Mouse (Mus musculus) bone marrow, adult 2 months (tissue): ENCODE measurements at regions not wholly inside any gene's neighbourhood (a gene's known extent, or its start where the extent isn't known, plus 50 kb on each side); places are given as distances from the start of the nearest gene placed in this dataset.
"Not testable (repeated sequence)": the region's sequence is repeated elsewhere in the genome, so short reads cannot be mapped to it uniquely, and the experiment has no call there.

Source experiments
- H3K27ac ChIP-seq: fragments of 200-500 bp; 2 replicates; pipeline ENCODE4 v1.5.1; 2012; ENCODE audit warnings: low read depth, mild to moderate bottlenecking, control low read depth, inconsistent platforms, low read length; ENCODE audit not compliant: control insufficient read depth, poor library complexity, insufficient read depth
- H3K4me1 ChIP-seq: fragments of 200-500 bp; 2 replicates; pipeline ENCODE4 v1.6.1; 2011; ENCODE audit warnings: low read length; ENCODE audit not compliant: control insufficient read depth, insufficient read depth
- H3K4me3 ChIP-seq: fragments of 200-500 bp; replicated peaks from 2 replicates; pipeline ENCODE3; 2011; ENCODE audit warnings: mild to moderate bottlenecking, low read depth, low read length, control low read depth; ENCODE audit not compliant: control insufficient read depth
- CTCF ChIP-seq: fragments of 200-500 bp; IDR thresholded peaks from 2 replicates; pipeline ENCODE4 v1.5.1; 2011; ENCODE audit warnings: low read length, control low read depth; ENCODE audit not compliant: control insufficient read depth, insufficient read depth
- POLR2A ChIP-seq: fragments of 200-500 bp; IDR thresholded peaks from 2 replicates; pipeline ENCODE4 v1.6.1; 2011; ENCODE audit warnings: low read depth, mild to moderate bottlenecking, control low read depth, low read length, borderline replicate concordance; ENCODE audit not compliant: control insufficient read depth
- WGBS: fragments of 180-500 bp; shearing (Covaris S2); methylation state at CpG from one replicate; pipeline ENCODE4 v1.1.7; 2018; 5-methylcytosine and 5-hydroxymethylcytosine counted together

DNA sequence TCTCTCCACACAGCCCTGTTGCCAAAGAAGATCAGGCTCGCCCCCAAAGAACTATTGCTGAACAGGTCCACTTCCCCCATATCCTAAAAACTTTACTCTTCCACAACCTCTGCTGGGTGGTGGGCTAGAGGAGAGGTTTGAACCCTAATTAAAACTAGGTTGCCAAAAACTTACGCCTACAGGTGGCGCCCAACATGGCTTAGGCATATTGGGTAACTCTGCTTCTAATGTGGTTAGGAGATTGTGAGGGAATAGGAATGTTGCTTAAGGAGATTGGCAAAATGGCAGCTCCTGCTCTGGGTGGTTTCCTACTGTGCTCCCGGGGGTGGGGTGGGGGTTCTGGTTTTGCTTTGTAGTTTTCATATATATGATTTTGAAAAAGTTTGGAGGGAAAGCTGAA, 95.0 kb upstream of the Lemd2 start:
- H3K4me3 ChIP-seq = no peak overlapping the region
- 67% methylated on average over 4 of the region's 4 CpGs for WGBS

DNA sequence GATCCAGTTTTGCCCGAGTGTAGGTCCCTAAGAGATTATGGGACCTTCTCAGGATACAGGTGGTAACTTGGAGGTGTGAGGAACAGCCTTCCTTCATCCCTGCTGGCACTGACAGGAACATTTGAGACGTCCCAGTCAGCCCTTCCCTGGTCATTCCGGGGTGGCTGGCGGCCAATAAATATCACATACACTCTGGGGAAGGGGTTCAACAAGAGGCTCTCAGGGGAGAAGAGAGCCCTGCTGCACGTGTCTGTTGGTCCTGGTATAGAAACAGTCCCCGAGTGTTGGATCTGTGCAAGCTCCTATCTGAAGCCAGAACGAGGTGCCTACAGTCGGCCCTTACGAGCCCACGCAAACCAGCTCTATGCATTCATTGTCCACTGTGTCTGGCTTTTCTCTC, 94.1 kb upstream of the Lemd2 start:
- TF ChIP-seq POLR2A = no peak
- TF ChIP-seq CTCF = no peak
- no peak overlapping the region for H3K27ac ChIP-seq
- 77% methylated on average over 10 of the region's 10 CpGs for WGBS
- H3K4me3 ChIP-seq = no peak overlapping the region
- no peaks in the 10 kb centered on the region; the same call in 1 of the 2 replicates for H3K4me1 ChIP-seq

More for the DNA sequence above, 95.0 kb upstream of the Lemd2 start:
- Histone ChIP-seq H3K4me1 (no peaks in the 10 kb centered on the region; the same call in 1 of the 2 replicates), H3K27ac (no peak overlapping the region)
- TF ChIP-seq CTCF (no peak), POLR2A (no peak)

DNA sequence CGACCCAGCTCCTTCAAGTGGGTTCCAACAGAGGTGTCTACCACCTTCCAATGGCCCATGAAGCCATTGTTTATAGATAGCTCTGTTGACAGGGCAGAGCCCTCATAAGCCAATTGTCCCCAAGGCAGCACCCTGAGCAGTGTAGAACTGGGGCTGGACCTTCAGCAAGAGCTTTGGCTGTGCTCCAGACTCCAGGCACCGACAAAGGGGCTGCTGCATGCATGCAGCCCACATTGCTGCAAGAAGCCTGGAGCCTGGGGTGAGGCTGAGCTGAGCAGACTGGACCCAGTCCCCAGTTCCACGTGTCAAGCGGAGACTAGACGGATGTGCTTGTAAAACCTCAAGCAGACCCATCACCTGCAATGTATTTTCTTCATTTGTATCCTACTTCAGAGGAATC, 91.9 kb upstream of the Lemd2 start:
- H3K4me3 ChIP-seq = no peak overlapping the region
- H3K4me1 ChIP-seq = no peaks in the 10 kb centered on the region; the same call in 1 of the 2 replicates
- WGBS = 75% methylated on average over 5 of the region's 5 CpGs
- TF ChIP-seq CTCF (no peak), POLR2A (no peak)
- H3K27ac ChIP-seq = no peak overlapping the region

DNA sequence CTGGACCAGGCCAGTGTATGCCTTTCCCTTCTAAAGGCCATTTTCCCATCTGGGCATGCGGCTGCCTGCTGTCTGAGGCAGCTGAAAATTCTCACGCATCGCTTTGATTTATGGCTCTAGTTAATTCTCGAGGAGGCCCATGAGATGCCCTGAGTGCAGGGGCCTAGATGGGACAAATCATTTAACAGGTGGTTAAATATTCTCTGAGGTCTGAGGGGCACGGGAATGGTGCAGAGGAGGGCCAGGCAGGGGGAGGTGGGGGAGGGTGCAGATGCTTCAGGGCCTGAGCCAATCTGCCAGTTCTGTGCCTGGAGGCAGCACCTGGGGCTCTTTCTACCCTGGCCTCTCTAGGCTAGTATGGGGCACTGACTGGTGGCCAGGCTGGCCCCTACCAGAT, 89.9 kb upstream of the Lemd2 start:
- WGBS = 71% methylated on average over 5 of the region's 5 CpGs
- Histone ChIP-seq H3K27ac (no peak overlapping the region), H3K4me3 (no peak overlapping the region), H3K4me1 (no peaks in the 10 kb centered on the region; the same call in 1 of the 2 replicates)
- no peak for TF ChIP-seq POLR2A
- no peak for TF ChIP-seq CTCF

DNA sequence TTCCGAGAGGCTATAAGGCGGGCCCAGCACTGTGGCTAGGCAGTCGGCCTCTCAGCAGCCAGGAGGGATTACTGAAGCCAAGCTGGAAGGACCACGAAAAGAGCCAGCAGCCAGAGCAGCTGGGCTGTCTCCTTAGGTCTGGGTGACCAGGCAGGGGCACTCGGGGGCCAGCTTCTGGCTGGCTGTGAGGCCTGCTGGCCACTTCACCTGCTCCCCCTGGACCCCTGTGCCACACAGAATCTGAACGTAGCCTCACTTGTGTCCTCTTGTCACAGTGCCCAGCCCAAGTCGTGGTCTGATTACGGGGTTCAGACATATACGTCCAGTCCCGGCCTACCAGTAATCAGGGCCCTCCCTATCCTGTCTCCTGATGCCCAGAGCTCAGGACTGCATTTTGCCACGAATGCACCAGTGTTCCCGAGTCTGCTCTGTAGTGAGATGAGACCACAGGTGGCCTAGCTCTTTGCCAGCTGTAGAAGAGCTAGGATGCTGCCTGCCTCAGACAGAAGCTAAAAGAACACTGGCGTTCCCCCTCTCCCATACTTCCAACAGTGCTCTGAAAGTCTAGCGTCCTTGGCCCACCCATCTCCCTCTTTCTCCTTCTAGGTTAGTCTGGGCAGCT, 89.4 kb upstream of the Lemd2 start:
- no peak overlapping the region for H3K4me3 ChIP-seq
- H3K4me1 ChIP-seq = no peaks in the 10 kb centered on the region
- WGBS = 81% methylated on average over 14 of the region's 14 CpGs
- H3K27ac ChIP-seq = no peak overlapping the region
- TF ChIP-seq POLR2A (no peak), CTCF (no peak)

DNA sequence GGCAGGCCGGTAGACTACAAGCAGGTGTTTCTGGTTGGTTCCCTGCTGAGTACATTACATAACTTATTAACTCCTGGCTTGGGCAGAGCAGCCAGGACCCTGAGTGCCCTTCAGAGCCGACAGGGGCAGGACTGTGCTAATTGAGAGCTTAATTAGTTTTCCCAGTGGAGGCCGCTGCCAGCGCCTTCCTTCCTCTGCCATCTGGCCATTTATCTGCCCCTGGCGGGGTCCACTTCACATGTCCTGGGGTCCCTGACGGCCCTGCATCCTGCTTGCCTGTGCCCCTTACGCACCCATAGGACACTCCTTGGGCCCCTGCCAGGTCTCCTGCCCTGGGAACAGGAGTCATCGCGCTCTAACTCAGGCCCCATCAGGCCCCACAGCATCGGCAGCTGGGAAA, 87.4 kb upstream of the Lemd2 start:
- H3K4me3 ChIP-seq = no peak overlapping the region
- H3K4me1 ChIP-seq = no peaks in the 10 kb centered on the region
- no peak overlapping the region for H3K27ac ChIP-seq
- TF ChIP-seq POLR2A (no peak), CTCF (no peak)
- WGBS = 92% methylated on average over 10 of the region's 10 CpGs

DNA sequence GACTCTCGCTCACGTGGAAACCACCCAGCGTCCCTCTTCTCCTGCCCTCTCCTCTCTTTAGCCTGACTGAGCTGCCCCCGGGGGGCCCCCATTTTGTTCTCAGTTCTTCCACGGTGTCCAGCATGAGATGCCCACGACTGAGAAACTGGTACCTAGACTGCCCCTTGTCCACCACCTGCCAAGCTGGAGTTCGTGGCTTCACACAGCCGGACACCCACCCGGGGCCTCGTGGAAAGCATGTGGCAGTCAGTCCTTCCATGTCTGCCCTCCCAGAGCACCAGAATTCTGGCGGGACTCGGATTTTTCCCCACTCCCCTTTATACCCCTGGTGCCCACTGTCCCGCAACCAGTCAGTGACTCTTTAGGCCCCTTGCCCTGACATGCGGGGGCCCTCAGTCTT, 86.9 kb upstream of the Lemd2 start:
- Histone ChIP-seq H3K4me3 (no peak overlapping the region), H3K27ac (no peak overlapping the region), H3K4me1 (no peaks in the 10 kb centered on the region)
- TF ChIP-seq POLR2A = no peak
- no peak for TF ChIP-seq CTCF
- WGBS = 85% methylated on average over 14 of the region's 14 CpGs

DNA sequence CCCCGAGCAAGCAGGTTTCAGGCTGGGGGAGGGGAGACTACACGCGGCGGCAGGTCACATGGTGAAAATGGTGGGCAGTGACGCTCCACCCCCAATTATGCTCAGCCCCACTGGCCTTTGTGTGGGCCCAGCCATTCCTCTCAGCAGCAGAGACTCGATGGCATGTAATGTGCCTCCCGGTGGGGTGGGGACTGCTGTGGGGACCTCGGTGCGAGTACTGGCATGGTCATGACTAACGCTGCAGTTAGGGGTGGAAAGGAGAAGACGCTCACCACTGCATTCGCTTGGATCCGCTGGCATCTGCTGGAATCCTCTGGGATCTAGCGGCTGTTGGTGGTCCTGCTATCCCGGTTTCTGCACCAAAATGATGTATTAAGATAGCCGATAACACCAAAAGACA, 86.0 kb upstream of the Lemd2 start:
- TF ChIP-seq CTCF = no peak
- TF ChIP-seq POLR2A = no peak
- WGBS = 91% methylated on average over 16 of the region's 16 CpGs

DNA sequence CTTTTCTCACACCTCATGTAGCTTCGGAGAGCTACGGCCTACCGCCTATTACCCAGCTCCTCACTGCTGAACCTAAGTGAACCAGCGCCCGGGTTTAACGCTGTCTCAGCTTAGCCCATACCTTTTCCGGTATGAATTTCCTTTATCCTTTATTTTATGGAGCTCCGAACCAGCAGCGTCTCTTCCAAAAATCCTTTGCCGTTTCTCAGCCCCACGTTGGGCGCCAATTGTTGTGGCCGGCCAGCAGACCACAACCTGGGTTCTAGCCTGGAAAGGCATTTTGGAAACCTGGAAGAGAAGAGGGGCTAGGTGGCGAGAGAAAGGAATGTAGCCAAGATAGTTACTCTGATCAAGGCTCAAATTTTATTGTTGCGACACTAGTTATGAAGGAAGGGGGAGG, 85.5 kb upstream of the Lemd2 start:
- not testable (repeated sequence) for H3K4me3 ChIP-seq, H3K27ac ChIP-seq, H3K4me1 ChIP-seq
- 91% methylated on average over 14 of the region's 15 CpGs for WGBS

More for the DNA sequence above, 86.0 kb upstream of the Lemd2 start:
- H3K27ac ChIP-seq = no peak overlapping the region
- no peak overlapping the region for H3K4me3 ChIP-seq
- H3K4me1 ChIP-seq = no peaks in the 10 kb centered on the region

DNA sequence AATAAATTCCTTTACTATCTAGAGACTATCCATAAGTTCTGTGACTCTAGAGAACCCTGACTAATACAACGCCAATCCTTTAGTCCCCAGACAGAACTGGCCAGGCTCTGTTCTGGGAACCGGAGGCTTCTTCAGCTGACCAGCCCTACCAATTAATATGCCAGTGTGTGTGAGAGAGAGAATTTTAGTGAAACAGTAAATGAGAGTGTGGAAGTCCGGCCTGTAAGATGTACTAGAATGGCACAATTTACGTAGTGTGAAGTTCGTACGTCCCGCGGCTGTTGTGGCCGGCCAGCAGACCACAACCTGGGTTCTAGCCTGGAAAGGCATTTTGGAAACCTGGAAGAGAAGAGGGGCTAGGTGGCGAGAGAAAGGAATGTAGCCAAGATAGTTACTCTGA, 83.7 kb upstream of the Lemd2 start:
- H3K27ac ChIP-seq, H3K4me3 ChIP-seq, H3K4me1 ChIP-seq: not testable (repeated sequence)
- 95% methylated on average over 9 of the region's 10 CpGs for WGBS
